Mouse (Mus musculus): ENCODE measurements at regions not wholly inside any gene's neighbourhood (a gene's known extent, or its start where the extent isn't known, plus 50 kb on each side); places are given as distances from the start of the nearest gene placed in this dataset.

- no peak for TF ChIP-seq CTCF (IDR thresholded peaks at IDR 0.05; ENCODE audit: extremely low read depth, insufficient read length, insufficient replicate concordance, low read depth, low read length)
- no peak for TF ChIP-seq POLR2A (IDR thresholded peaks at IDR 0.05; ENCODE audit: low read depth, low read length)
Observed at GRCm38 (mm10) chr16:97252997-97253635, 82.6 kb upstream of the Dscam start.
